Mouse (Mus musculus) megakaryocyte progenitor cell, adult 5-6 weeks (primary cell): ENCODE measurements around the gene Anks1b. TPM values are rescaled to one million over a fixed set of nuclear protein-coding genes. Genes with fewer than 3 reads are reported as not detected.

Source experiments
- ATAC-seq: replicated peaks from 2 replicates; pipeline ENCODE4 v1.8.0; 2016; ENCODE audit warnings: mild to moderate bottlenecking, moderate TSS enrichment, inconsistent platforms; ENCODE audit not compliant: poor library complexity
- total RNA-seq, 2 experiments: library from RNA; stranded (forward) in 1 of 2; stranded (reverse) in 1 of 2; fragments of 157-497, 149-512 nt in 1 of 2; fragments of 200-1000 nt in 1 of 2; gene quantifications; 2 replicates each; pipeline versions ENCODE4 v1.2.3 to v1.2.4; 2015 to 2017

Gene Anks1b
- total RNA-seq, 2 experiments from 2014 or later, result not detected

DNA sequence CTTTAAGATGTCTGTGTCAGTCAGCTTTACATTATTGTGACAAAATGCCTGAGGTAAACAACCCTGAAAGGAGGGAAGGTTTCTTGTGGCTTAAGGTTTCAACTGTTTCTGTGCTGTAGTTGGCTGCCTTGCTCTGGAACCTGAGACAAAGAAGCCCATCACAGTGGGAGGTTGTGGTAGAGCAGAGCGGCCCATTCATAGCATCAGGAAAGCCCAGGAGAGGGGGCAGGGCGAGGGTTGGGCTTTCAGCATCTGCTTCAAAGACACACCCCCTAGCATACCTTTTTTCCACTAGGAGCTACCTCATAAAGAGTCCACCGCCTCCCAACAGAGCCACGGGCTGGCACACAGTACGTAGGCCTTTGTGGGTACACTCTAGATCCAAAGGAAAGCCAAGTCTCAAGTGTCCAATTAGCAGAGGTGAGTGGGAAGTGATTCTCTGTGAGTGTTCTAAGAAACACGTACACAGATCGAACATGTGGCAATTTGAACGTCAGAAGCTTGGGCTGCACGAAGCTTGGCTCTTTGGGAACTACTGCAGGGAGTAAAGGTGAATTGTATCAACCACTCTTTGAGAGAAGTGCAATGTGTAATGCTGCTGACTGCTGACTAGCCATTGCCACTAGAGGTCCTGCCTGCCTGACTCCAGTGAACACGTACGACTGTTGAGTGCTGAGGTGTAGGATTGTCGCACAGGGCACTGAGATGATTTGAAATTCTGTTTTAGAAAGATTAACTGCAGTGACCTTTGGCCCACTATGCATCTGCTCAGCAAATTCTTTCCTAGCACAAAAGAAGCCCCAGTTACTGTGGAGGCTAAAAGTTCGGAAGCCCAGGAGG is 906.5 kb downstream of the Anks1b start:
- ATAC-seq, result no peak

- ATAC-seq, result no peak
These were observed 911.8 kb downstream of the Anks1b start for GRCm38 (mm10) chr10:90784981-90785650.

GRCm38 (mm10) chr10:90785680-90786079 is 912.4 kb downstream of the Anks1b start:
- no peak for ATAC-seq

DNA sequence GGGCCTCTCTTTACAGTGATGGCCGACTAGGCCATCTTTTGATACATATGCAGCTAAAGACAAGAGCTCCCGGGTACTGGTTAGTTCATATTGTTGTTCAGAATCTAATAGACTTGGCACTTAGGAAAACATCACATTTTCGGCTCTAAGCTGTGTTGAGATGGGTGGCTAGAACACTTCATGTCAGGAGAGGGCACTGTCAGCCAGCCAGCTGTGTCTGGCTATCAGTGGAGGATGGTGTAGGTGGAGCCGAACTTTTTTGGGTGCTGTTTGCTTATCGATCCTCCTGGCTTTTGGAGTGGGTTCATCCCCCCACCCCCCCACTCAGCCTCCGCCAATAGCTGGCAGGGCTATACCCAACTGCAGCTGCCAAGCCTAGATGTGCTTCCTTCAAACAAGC is 929.8 kb downstream of the Anks1b start:
- ATAC-seq, result no peak

DNA sequence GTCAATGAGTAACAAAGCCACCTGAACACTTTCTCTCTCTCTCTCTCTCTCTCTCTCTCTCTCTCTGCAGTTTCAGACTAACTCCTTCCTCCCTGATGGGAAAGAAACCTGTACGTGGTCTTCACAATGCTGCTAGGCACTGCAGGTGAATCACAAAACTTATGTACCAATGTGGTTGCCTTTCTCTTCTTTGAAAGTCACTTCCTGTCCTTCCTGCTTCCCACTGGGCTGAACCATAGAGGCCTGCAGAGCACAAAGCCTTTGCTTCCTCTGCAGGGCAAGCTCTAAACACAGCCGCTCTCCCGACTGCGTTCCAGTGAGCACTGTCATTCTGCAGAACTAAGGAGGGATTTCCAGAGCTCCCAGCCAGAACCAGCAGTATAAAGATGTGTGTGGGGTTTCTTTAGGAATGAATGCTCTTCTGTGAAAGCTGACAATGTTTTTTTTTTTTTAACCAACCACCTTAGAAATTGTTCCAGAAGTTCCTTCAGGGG is 931.3 kb downstream of the Anks1b start:
- ATAC-seq, result no peak

DNA sequence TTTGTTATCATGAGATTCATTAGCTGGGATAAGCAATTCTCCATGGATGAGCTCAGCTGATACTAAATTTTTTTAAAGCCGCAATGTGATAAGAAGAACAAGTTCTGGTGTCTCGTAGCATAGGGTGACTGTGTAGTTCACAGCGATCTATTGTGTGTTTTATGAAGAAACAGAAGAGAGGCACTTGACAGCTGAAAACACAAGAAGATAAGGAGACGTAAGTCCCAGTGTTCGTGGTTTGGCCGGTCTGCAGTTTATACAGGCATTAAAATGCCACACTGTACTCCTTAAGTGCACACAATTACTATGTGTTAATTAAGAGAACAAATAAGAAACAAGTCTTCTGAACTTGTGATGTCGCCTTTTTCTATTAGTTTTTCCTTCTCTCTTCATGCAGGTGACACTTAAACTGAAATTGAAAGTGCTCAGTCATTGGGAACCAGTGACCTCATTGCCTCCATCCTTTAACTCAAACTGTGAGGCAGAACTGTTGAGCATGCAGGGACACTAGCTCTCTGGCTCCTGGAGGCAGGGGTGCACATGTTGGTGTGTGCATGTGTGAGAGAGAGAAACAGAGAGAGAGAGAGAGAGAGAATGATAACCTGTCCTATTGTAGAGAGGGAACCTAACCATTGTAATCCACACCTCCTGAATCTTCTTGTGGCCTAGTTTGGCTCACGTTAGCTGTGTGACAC is 935.5 kb downstream of the Anks1b start:
- no peak for ATAC-seq

DNA sequence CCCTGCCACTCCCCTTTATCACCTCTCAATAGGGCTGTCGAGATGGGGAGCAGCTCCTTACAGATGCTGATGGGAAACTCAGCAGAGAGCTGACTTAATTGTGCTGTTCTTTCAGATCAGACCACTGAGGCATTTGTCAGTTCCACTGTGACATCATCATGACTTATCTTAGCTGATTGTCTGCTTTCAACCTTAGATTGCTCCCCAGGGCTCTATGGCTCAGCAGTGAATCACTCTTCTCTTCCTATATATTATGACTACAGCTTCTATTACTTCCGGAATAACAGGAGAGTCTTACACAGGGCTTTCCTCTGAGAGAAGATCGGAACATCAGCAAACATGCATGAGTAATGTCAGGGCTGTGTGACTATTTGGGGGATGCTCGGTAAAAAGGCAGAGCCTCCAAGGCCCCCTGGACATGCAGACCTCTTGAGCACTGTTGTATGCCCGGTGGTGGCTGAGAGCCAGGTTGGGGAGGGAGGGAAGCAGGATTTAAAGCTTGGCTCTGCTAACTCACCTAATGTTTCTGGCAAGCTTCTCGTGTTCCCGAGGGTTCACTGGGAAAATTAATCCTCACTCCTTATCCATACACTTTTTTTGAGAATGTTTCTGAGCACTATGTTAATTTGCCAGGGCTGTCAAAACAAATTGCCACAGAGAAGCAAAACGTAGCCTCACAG is 936.7 kb downstream of the Anks1b start:
- ATAC-seq, result no peak

- ATAC-seq, result no peak
These were observed 938.1 kb downstream of the Anks1b start for GRCm38 (mm10) chr10:90811446-90811845.

- ATAC-seq, result no peak
These were observed 940.0 kb downstream of the Anks1b start for GRCm38 (mm10) chr10:90813326-90813725.

DNA sequence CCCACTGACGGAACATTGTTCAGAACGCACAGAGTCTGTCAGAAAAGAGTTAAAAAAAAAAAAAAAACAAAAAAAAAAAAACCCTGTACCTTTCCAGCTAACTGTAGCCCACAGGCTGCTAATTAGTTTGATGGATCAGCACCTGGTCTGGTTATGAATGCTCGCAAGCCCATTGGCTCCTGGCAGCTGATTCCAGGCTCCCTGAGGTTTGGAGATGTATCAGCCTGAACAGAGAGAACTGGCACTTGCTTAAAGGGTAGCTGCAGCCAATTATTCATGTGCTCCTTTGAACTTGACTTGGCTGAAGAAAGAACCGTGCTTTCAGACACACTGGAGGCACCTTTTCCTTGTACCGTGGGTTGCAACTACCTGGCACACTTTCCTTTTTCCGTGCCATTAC is 941.1 kb downstream of the Anks1b start:
- no peak for ATAC-seq

- no peak for ATAC-seq
These were observed 945.1 kb downstream of the Anks1b start for GRCm38 (mm10) chr10:90818246-90818937.

DNA sequence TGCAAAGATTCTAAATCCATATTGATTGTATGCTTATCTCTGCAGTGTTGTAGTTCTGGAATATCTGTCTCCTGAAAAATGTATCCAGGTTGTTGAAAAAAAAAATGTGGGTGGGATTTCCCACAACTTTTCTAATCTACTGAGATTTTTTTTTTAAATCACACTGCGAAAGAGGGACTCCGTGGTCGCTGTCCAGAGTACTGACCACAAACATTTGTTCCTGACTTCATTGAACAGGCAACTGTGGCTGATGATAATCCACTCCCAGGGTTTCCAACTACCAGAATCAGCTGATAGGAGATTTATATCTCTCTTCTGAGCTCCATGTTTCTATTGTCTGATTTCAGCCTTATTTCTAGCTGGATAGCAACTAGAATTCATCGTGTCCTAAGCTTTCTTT is 950.1 kb downstream of the Anks1b start:
- ATAC-seq, result no peak

DNA sequence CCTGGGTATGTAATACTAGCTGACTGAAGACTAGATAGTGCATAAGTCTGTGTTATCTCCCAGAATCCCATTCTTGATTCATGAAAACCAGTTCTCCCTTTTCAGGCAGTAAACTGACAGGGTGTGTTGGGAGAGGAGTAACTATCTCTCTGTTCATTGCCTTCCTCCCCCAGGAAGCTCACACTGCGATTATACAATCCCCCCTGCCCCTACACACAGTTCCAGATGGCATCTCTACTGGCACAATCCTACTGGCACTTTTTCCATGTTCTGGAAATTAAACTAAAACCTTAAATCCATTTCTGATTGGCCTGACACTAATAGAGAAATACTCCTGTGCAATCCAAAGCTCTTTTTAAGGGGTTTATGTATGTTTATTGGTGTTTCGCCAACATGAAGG is 951.4 kb downstream of the Anks1b start:
- ATAC-seq, result no peak

DNA sequence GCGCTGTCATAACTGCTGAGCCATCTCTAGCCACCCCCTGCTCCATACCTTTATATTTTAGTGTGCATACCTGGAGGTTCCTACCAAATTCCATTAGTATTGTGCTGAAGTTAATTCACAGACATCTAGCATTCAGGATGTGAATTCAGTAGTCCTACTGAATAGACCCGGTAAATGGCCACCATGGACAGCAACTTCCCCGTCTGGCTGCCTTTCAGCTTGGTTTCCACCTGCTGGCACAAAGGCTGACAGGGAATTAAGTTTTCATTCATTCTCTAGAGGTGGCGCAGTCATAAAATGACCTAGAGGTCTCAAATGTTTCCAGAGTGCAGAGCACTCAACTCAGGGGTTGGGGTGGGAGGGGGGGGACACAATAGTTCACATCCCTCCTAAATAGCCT is 953.6 kb downstream of the Anks1b start:
- ATAC-seq, result no peak

DNA sequence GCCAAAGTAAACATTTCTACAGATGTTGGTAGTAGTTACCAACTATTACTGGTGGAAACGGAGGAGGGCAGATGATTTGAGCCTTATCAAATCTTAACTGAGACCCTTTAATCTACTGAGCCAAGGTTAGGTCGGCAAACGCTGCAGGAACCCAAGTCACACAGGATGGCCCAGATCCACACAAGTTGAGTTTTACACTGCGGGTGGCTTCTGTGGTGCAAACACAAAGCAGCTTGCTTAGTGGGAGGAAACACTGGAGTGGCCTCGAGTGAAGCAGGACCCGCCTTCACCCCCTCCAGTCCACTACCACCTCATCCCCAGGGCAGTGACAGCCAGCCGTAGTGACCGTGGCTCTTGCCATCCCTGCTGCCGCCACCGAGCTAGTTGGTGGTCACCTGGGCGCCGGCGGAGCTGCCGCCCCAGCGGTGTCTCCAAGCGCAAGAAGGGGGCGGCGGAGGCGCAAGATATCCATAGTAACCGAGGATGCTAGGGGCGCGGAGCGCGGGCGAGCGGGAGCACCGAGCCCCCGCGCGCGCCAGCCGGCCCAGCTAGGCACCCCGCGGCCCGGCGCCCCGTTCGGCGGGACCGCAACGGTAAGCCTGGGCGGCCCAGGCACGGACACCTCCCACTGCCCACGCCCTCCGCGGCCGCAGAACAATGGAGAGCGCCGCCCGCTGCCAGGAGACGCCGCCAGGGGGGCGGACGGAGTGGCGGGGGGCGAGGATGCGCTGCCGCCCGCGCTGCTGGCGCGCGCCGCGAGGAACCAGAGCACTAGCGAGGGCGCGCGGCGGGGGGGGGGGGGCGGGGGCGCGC is 955.5 kb downstream of the Anks1b start:
- ATAC-seq, result no peak

GRCm38 (mm10) chr10:90829394-90830267 is 956.3 kb downstream of the Anks1b start:
- ATAC-seq, result 0 out of 2 replicates have a peak, but pooled peaks have one; percentile 34

GRCm38 (mm10) chr10:90830268-90830585 is 956.9 kb downstream of the Anks1b start:
- no peak for ATAC-seq

- ATAC-seq, result no peak
These were observed 957.4 kb downstream of the Anks1b start for GRCm38 (mm10) chr10:90830591-90831287.
